Mouse (Mus musculus) E14TG2a.4 (cell line): ENCODE results near the gene Hdlbp.
A peak's percentile ranks its signal among the peaks of the same experiment; 100 is the strongest.
"Not testable (repeated sequence)": the region's sequence is repeated elsewhere in the genome, so short reads cannot be mapped to it uniquely, and the experiment has no call there.

Source experiments
- H3K27me3 ChIP-seq: 2 replicates; pipeline ENCODE4 v1.6.1; 2014; ENCODE audit warnings: low read length, control low read depth; ENCODE audit not compliant: insufficient read depth
- H3K36me3 ChIP-seq: 2 replicates; pipeline ENCODE4 v1.6.1; 2014; ENCODE audit warnings: low read length, control low read depth; ENCODE audit not compliant: insufficient read depth
- H3K4me1 ChIP-seq: replicated peaks from 2 replicates; pipeline ENCODE4 v1.6.1; 2014; ENCODE audit warnings: low read depth, low read length, control low read depth
- H3K4me3 ChIP-seq: replicated peaks from 2 replicates; pipeline ENCODE4 v1.5.1; 2014; ENCODE audit warnings: mild to moderate bottlenecking, low read length
- H3K9me3 ChIP-seq: 2 replicates; pipeline ENCODE4 v1.6.1; 2014; ENCODE audit warnings: low read length, control low read depth
- CTCF ChIP-seq: conservative IDR thresholded peaks from 2 replicates; pipeline ENCODE4 v1.5.1; 2014; ENCODE audit warnings: low read length
- NANOG ChIP-seq: IDR thresholded peaks from 2 replicates; pipeline ENCODE4 v1.6.1; 2014; ENCODE audit warnings: borderline replicate concordance, low read length, mixed read lengths
- POU5F1 ChIP-seq: IDR thresholded peaks from 2 replicates; pipeline ENCODE4 v1.6.1; 2014; ENCODE audit warnings: low read length, borderline replicate concordance

Gene Hdlbp

GRCm38 (mm10) chr1:93478586-93479475 lies at the start of gene Hdlbp:
Gene Hdlbp, minus strand, starts transcription at chr1:93478815.
- H3K36me3 ChIP-seq, result peaks cover 11% of the 10 kb centered on the region; the same call in 1 of the 2 replicates
- peaks cover 43% of the 10 kb centered on the region for H3K4me1 ChIP-seq
- peak within 1 kb of the TSS; percentile 96 for H3K4me3 ChIP-seq
- H3K27me3 ChIP-seq, result no peaks in the 10 kb centered on the region
- no peaks in the 10 kb centered on the region for H3K9me3 ChIP-seq
- TF ChIP-seq CTCF, result no peak
- TF ChIP-seq NANOG, result no peak
- no peak for TF ChIP-seq POU5F1

GRCm38 (mm10) chr1:93522325-93522724 lies 43.7 kb upstream of the Hdlbp start:
- H3K4me3 ChIP-seq, result no peak overlapping the region
- H3K4me1 ChIP-seq, result no peaks in the 10 kb centered on the region
- H3K36me3 ChIP-seq, result no peaks in the 10 kb centered on the region
- no peaks in the 10 kb centered on the region for H3K27me3 ChIP-seq
- TF ChIP-seq CTCF, result no peak
- TF ChIP-seq NANOG, result no peak
- TF ChIP-seq POU5F1, result no peak
- H3K9me3 ChIP-seq, result no peaks in the 10 kb centered on the region

GRCm38 (mm10) chr1:93521491-93521890 lies 42.9 kb upstream of the Hdlbp start:
- TF ChIP-seq NANOG (no peak), CTCF (no peak), POU5F1 (no peak)
- no peak overlapping the region for H3K4me3 ChIP-seq
- no peaks in the 10 kb centered on the region for H3K9me3 ChIP-seq
- no peaks in the 10 kb centered on the region for H3K36me3 ChIP-seq
- H3K27me3 ChIP-seq, result no peaks in the 10 kb centered on the region
- no peaks in the 10 kb centered on the region for H3K4me1 ChIP-seq

- H3K27me3 ChIP-seq, result peaks cover 20% of the 10 kb centered on the region
- TF ChIP-seq NANOG (no peak), CTCF (no peak), POU5F1 (no peak)
- H3K4me1 ChIP-seq, result peaks cover 20% of the 10 kb centered on the region
- H3K4me3 ChIP-seq, result peak overlapping the region; percentile 27
- H3K36me3 ChIP-seq, result peaks cover 22% of the 10 kb centered on the region
- H3K9me3 ChIP-seq, result no peaks in the 10 kb centered on the region
Measured at GRCm38 (mm10) chr1:93513221-93513620, 34.6 kb upstream of the Hdlbp start.

GRCm38 (mm10) chr1:93512351-93512690 lies 33.7 kb upstream of the Hdlbp start:
- Histone ChIP-seq H3K27me3 (peaks cover 20% of the 10 kb centered on the region), H3K4me1 (peaks cover 20% of the 10 kb centered on the region), H3K9me3 (no peaks in the 10 kb centered on the region), H3K36me3 (peaks cover 31% of the 10 kb centered on the region), H3K4me3 (peak overlapping the region; percentile 87)
- TF ChIP-seq NANOG, result no peak
- no peak for TF ChIP-seq CTCF

- no peak for TF ChIP-seq POU5F1
- TF ChIP-seq NANOG, result no peak
- TF ChIP-seq CTCF, result no peak
- peaks cover 33% of the 10 kb centered on the region for H3K36me3 ChIP-seq
- peaks cover 20% of the 10 kb centered on the region for H3K4me1 ChIP-seq
- H3K4me3 ChIP-seq, result peak within 1 kb of the TSS; percentile 87
- H3K9me3 ChIP-seq, result no peaks in the 10 kb centered on the region
- peaks cover 20% of the 10 kb centered on the region for H3K27me3 ChIP-seq
Measured at GRCm38 (mm10) chr1:93511585-93512350, 33.2 kb upstream of the Hdlbp start, which contains the start of gene Farp2. Gene Farp2, plus strand, starts transcription at chr1:93512079.

GRCm38 (mm10) chr1:93508576-93508975 lies 30.0 kb upstream of the Hdlbp start:
- Histone ChIP-seq H3K36me3 (peaks cover 61% of the 10 kb centered on the region), H3K4me1 (peaks cover 19% of the 10 kb centered on the region), H3K27me3 (peaks cover 15% of the 10 kb centered on the region)
- not testable (repeated sequence) for H3K4me3 ChIP-seq, H3K9me3 ChIP-seq

- TF ChIP-seq NANOG, result no peak
- TF ChIP-seq CTCF, result peak; percentile 19
Measured at GRCm38 (mm10) chr1:93506944-93507676, 28.5 kb upstream of the Hdlbp start.

More at GRCm38 (mm10) chr1:93506944-93507676, 28.5 kb upstream of the Hdlbp start:
- H3K9me3 ChIP-seq, result no peaks in the 10 kb centered on the region
- peaks cover under 1% of the 10 kb centered on the region for H3K27me3 ChIP-seq
- peaks cover 75% of the 10 kb centered on the region for H3K36me3 ChIP-seq
- H3K4me1 ChIP-seq, result peaks cover 10% of the 10 kb centered on the region
- no peak overlapping the region for H3K4me3 ChIP-seq
